Mouse (Mus musculus) hindlimb bud, embryonic 11.5 days (tissue): ENCODE measurements around the gene Flywch1.

Experiments used
- DNase-seq: peaks from one replicate; pipeline ENCODE4 v3.0.0-alpha.2; 2012; ENCODE audit warnings: low read depth, low spot score; ENCODE audit errors: extremely low spot score

Flywch1 gene

DNA sequence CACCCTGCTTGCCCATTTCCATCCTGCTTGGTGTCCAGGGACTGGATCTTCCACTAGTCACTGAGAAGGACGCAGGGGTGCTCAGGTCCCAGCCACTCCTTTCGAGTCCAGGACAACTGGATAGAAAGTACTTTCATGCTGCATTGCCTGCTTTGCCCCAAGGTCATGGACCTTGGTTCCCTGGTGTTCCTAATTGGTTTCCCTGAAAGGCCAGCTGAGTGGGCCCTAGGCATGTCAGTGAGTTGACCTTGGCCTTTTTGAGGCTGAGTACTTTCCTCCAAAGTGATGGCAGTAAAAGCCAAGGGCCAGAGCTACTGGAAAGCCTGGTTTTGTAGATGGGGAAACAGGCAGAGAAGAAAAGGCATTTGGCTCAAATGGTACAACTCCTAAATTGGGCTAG, 49.5 kb downstream of the Flywch1 start:
- DNase-seq = no peak

DNA sequence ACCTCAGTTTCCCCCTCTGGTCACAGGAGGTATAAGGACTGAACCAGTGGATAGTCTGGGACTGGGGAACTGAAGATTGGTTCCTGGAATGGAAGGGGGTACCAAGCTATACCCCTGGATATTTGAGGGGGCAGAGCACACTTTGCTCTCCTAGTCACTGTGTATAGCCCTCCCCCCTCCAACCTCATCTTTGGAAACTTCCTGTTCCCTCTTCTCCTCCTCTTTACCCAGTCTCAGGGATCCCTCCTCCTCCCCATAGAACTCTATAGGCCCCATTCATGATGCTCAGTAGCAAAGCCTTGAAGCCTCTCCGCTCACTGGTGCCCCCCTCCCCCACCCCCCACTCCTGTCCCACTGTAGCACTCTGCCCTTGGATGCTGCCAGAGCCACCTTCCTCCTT, 51.9 kb downstream of the Flywch1 start:
- no peak for DNase-seq

DNA sequence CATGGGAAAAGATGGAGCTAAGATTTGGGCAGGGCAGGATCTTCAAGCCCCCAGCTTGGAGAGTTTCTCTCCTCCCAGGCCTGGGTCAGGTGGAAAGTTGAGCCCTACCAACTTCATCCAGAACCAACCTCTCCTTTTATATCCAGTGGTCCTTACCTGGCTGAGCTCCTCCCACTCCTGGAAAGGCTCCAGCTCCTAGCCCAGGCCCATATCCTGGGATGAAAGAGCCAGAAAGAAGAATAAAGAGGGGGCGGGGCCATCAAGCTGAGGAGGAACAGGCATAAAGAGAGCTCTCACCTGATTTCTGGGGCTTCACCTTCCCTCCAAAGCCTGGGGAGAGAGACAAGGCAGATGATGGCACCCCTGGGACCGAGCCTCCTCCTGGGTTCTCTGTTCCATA, 54.4 kb downstream of the Flywch1 start:
- no peak for DNase-seq

DNA sequence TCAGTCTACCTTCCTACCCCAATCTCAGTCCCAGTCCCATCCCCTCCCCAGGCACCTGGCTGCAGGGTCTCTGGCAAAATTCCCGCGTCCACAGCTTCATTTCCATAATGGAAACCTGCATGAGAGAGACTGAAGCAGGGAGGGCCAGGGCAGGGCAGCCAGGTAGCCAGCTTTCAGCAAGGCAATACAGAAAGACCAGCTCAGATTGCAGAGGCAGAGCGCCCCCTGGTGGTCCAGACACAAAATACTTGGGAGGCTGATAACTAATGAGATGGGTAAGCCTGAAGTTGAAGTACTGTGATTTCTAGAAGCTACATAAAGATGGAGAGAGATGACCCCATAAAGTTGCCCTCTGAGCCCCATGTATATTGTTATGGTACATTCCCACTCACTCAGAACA, 65.2 kb downstream of the Flywch1 start:
- no peak for DNase-seq

DNA sequence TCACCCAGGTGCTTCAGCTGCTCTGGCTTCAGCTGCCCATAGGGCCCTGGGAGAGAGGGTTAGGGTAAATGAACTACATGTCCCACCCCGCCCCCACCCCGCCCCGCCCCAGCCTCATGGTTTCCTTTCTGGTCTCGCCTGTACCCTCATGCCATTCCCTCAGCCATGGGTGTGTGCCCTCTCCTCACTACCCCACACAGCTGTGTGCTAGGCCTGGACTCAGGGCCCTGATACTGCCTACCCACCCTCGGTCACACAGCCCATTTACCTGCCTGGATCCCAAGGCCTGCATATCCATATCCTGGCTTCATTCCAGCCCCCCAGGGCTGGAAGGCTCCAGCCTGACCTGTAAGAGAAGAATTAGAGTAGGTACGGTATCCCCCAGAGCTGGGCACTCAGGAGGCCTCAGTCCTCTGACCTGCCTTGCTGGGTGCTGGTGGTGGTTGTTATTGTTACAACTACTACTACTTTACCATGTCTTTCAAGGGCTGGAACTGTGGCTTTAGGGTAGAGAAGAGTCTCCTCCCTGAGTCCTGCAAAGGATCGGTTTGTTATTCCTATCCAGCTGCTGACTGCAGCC, 65.8 kb downstream of the Flywch1 start:
- no peak for DNase-seq

DNA sequence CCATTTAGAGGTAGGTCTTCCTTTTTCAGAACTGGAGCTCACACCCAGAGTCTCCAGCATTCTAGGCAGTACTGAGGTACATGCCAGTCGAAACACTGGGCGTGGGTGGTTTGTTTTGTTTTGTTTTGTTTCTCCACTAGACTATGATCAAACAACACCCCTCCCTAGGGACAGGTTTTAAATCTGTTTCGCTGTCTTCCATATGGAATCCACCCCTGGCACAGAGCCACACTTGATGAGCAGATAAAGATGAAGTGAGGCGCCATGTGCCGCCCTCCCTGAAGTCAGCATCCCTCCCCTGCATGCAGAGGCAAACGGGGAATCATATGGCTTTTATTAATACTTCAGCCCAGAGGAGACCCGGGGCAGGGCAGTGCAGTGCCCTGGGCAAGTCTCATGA, 66.7 kb downstream of the Flywch1 start:
- no peak for DNase-seq

DNA sequence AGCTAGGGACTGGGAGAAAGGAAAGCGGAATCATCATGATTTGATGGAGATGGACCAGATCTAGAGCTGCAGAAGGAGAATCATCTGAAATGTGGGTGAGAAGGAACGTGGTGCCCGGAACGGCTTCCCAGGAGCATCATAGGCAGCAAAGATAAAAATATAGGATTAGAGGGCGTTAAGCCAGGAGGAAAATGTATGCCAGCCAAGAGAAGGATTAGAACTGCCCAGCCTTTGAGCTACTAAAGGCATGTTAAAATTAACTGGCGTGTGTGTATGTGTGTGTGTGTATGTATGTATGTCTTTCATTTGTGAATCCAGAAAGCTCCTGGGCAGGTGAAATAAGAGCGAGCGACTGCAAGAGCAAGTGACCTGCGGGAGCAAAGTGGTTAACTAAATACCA, 68.1 kb downstream of the Flywch1 start:
- no peak for DNase-seq
